Mouse (Mus musculus): ENCODE data around the gene Gm10272.
A peak's percentile ranks its signal among the peaks of the same experiment; 100 is the strongest.
"Not testable (repeated sequence)": the region's sequence is repeated elsewhere in the genome, so short reads cannot be mapped to it uniquely, and the experiment has no call there.

Gene Gm10272

DNA sequence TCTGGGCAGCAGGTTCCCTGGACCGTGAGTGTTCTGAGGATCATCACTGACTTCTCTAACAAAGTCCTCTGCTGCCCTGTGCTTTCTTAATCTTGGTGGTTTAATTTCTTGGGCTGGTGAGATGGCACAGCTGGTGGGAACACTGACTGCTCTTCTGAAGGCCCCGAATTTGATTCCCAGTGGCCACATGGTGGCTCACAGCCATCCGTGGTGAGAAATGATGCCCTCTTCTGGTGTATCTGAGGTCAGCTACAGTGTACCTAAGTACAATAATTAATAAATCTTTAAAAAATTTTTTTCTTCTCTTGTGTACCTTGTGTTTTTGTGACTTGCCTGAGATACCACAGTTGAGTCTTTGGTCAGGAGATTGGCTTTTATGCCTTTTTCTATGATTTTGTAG lies 45.9 kb downstream of the Gm10272 start:
- H3K9me3 ChIP-seq (ENCODE audit: low read length); H3K4me3 ChIP-seq (replicated peaks; ENCODE audit: low read length); H3K4me1 ChIP-seq (replicated peaks; ENCODE audit: low read depth, low read length); H3K36me3 ChIP-seq (ENCODE audit: insufficient read depth, low read length); H3K27me3 ChIP-seq (ENCODE audit: insufficient read depth, low read length): not testable (repeated sequence)

DNA sequence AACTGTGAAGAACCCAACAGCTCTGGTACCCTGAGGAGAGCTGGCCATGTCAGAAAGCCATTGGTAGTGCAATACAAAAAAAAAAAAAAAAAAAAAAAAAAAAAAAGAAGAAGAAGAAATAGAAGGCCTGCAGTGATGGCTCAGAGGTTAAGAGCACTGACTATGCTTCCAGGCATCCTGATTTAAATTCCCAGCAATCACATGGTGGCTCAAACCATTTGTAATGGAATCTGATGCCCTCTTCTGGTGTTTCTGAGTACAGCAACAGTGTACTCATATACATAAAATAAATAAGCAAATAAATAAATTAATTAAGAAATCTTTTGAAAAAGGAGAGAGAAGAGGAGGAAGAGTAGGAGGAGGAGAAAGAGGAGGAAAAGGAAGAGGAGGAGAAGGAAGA lies 47.0 kb downstream of the Gm10272 start:
- Histone ChIP-seq H3K36me3 (ENCODE audit: insufficient read depth, low read length) (no peaks in the 10 kb centered on the region), H3K4me3 (replicated peaks; ENCODE audit: low read length) (no peak overlapping the region), H3K9me3 (ENCODE audit: low read length) (peaks cover 7% of the 10 kb centered on the region; the same call in 1 of the 2 replicates), H3K27me3 (ENCODE audit: insufficient read depth, low read length) (no peaks in the 10 kb centered on the region), H3K4me1 (replicated peaks; ENCODE audit: low read depth, low read length) (no peaks in the 10 kb centered on the region; the same call in 1 of the 2 replicates)
- no peak for TF ChIP-seq NANOG (IDR thresholded peaks at IDR 0.05; ENCODE audit: borderline replicate concordance, low read length)
- TF ChIP-seq CTCF (conservative IDR thresholded peaks at IDR 0.05; ENCODE audit: low read length) = peak; percentile 44

Measured in E14TG2a.4 (cell line).